Mouse (Mus musculus): ENCODE data around the gene Trim67. TPM values are rescaled to one million over a fixed set of nuclear protein-coding genes. Genes with fewer than 3 reads are reported as not detected.

Trim67 gene
- polyA plus RNA-seq, 1 experiment from 2014 or later = 31.9 TPM

DNA sequence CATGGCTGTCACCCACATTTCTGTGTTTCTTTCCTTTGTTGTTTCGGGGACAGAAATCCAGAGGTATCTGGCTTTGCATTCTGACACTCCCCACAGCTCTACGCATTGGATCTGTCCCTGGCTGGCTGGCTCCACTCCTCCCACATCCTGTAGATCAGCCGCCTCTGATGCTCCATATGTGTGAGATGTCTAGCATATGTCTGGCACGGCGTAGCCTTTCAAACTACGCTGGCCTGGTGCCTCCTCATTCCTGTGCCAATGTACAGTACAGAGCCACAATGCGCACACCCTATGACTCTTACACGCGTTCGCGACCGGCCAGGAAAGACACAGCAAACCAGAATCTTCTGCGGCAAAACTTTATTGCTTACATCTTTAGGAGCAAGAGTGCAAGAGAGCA, 8.3 kb upstream of the Trim67 start:
- no peak overlapping the region for H3K27ac ChIP-seq (replicated peaks; ENCODE audit: low read depth, low read length)
- no peaks in the 10 kb centered on the region for H3K36me3 ChIP-seq (ENCODE audit: control insufficient read depth, insufficient read depth, low read length)
- H3K9ac ChIP-seq (replicated peaks; ENCODE audit: low read length) = no peak overlapping the region
- no peak overlapping the region for H3K4me2 ChIP-seq (ENCODE audit: low read length)
- 91% methylated on average over 13 of the region's 13 CpGs for WGBS
- no peak overlapping the region for H3K4me3 ChIP-seq (replicated peaks; ENCODE audit: low read depth, low read length)
- H3K4me1 ChIP-seq (ENCODE audit: control insufficient read depth, insufficient read depth, low read length) = peaks cover 10% of the 10 kb centered on the region; the same call in 1 of the 2 replicates
- 0 out of 2 replicates have a peak, but pooled peaks cover 3% of the 10 kb centered on the region for H3K27me3 ChIP-seq (ENCODE audit: control insufficient read depth, insufficient read depth, low read length)
- no peak for DNase-seq
- no peaks in the 10 kb centered on the region for H3K9me3 ChIP-seq (ENCODE audit: control insufficient read depth, low read length)
- ATAC-seq (ENCODE audit: low FRiP score, low TSS enrichment) = no peak

GRCm38 (mm10) chr8:124790676-124791075, 2.2 kb upstream of the Trim67 start:
- no peaks in the 10 kb centered on the region for H3K9me3 ChIP-seq (ENCODE audit: control insufficient read depth, low read length)
- H3K9ac ChIP-seq (replicated peaks; ENCODE audit: low read length) = no peak overlapping the region
- no peak overlapping the region for H3K4me3 ChIP-seq (replicated peaks; ENCODE audit: low read depth, low read length)
- H3K27ac ChIP-seq (replicated peaks; ENCODE audit: low read depth, low read length) = no peak overlapping the region
- ATAC-seq (ENCODE audit: low FRiP score, low TSS enrichment) = no peak
- peaks cover 21% of the 10 kb centered on the region for H3K4me1 ChIP-seq (ENCODE audit: control insufficient read depth, insufficient read depth, low read length)
- no peak for DNase-seq
- H3K36me3 ChIP-seq (ENCODE audit: control insufficient read depth, insufficient read depth, low read length) = no peaks in the 10 kb centered on the region
- H3K27me3 ChIP-seq (ENCODE audit: control insufficient read depth, insufficient read depth, low read length) = peaks cover 12% of the 10 kb centered on the region; the same call in 1 of the 2 replicates
- no peak overlapping the region for H3K4me2 ChIP-seq (ENCODE audit: low read length)
- WGBS = 83% methylated on average over 4 of the region's 4 CpGs

DNA sequence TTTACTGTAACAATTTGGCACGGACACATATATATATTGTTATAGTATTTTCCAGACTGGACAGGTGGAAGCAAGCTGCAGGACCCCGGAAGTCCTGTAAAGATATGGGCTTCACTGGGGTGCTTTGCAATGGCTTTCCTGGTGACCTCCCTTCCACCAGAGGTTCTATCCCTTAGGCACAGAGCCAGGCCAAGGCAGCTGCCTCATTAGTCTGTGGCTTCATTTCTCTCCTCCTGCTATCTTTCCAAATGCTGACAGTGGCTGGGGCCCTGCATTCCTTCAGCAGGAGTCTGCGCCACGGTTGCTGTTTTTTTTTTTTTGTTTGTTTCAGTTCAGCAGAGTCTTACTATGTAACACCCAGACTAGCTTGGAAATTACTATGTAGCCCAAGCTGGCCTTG, 1.1 kb upstream of the Trim67 start:
- Histone ChIP-seq H3K4me1 (ENCODE audit: control insufficient read depth, insufficient read depth, low read length) (peaks cover 32% of the 10 kb centered on the region), H3K9me3 (ENCODE audit: control insufficient read depth, low read length) (no peaks in the 10 kb centered on the region), H3K27ac (replicated peaks; ENCODE audit: low read depth, low read length) (peak overlapping the region; percentile 97), H3K4me3 (replicated peaks; ENCODE audit: low read depth, low read length) (peak overlapping the region; percentile 83), H3K9ac (replicated peaks; ENCODE audit: low read length) (peak overlapping the region; percentile 84), H3K4me2 (ENCODE audit: low read length) (peak overlapping the region; percentile 68), H3K27me3 (ENCODE audit: control insufficient read depth, insufficient read depth, low read length) (peaks cover 17% of the 10 kb centered on the region; the same call in 1 of the 2 replicates), H3K36me3 (ENCODE audit: control insufficient read depth, insufficient read depth, low read length) (no peaks in the 10 kb centered on the region)
- ATAC-seq (ENCODE audit: low FRiP score, low TSS enrichment) (no peak), DNase-seq (no peak)
- 31% methylated on average over 4 of the region's 4 CpGs for WGBS

- Histone ChIP-seq H3K27me3 (ENCODE audit: control insufficient read depth, insufficient read depth, low read length) (peaks cover 17% of the 10 kb centered on the region; the same call in 1 of the 2 replicates), H3K9ac (replicated peaks; ENCODE audit: low read length) (peak overlapping the region; percentile 84), H3K27ac (replicated peaks; ENCODE audit: low read depth, low read length) (peak overlapping the region; percentile 97), H3K4me3 (replicated peaks; ENCODE audit: low read depth, low read length) (peak overlapping the region; percentile 83), H3K36me3 (ENCODE audit: control insufficient read depth, insufficient read depth, low read length) (no peaks in the 10 kb centered on the region), H3K4me1 (ENCODE audit: control insufficient read depth, insufficient read depth, low read length) (peaks cover 36% of the 10 kb centered on the region), H3K9me3 (ENCODE audit: control insufficient read depth, low read length) (no peaks in the 10 kb centered on the region), H3K4me2 (ENCODE audit: low read length) (peak overlapping the region; percentile 68)
- DNase-seq (peak; percentile 82), ATAC-seq (ENCODE audit: low FRiP score, low TSS enrichment) (peak; percentile 35; the same call in 1 of the 2 replicates)
- WGBS = under 1% methylated on average over 32 of the region's 32 CpGs
Observed at GRCm38 (mm10) chr8:124792186-124792585, 706 bp upstream of the Trim67 start.

- no peaks in the 10 kb centered on the region for H3K9me3 ChIP-seq (ENCODE audit: control insufficient read depth, low read length)
- H3K9ac ChIP-seq (replicated peaks; ENCODE audit: low read length) = peak overlapping the region; percentile 84
- H3K4me1 ChIP-seq (ENCODE audit: control insufficient read depth, insufficient read depth, low read length) = peaks cover 41% of the 10 kb centered on the region
- H3K36me3 ChIP-seq (ENCODE audit: control insufficient read depth, insufficient read depth, low read length) = no peaks in the 10 kb centered on the region
- peak overlapping the region; percentile 97 for H3K27ac ChIP-seq (replicated peaks; ENCODE audit: low read depth, low read length)
- WGBS = under 1% methylated on average over 47 of the region's 51 CpGs
- H3K4me2 ChIP-seq (ENCODE audit: low read length) = peak overlapping the region; percentile 68
- peak; percentile 80 for ATAC-seq (ENCODE audit: low FRiP score, low TSS enrichment)
- H3K27me3 ChIP-seq (ENCODE audit: control insufficient read depth, insufficient read depth, low read length) = peaks cover 17% of the 10 kb centered on the region; the same call in 1 of the 2 replicates
- H3K4me3 ChIP-seq (replicated peaks; ENCODE audit: low read depth, low read length) = peak overlapping the region; percentile 83
- DNase-seq = peak; percentile 87
Observed at GRCm38 (mm10) chr8:124793172-124793651, 320 bp downstream of the Trim67 start.

DNA sequence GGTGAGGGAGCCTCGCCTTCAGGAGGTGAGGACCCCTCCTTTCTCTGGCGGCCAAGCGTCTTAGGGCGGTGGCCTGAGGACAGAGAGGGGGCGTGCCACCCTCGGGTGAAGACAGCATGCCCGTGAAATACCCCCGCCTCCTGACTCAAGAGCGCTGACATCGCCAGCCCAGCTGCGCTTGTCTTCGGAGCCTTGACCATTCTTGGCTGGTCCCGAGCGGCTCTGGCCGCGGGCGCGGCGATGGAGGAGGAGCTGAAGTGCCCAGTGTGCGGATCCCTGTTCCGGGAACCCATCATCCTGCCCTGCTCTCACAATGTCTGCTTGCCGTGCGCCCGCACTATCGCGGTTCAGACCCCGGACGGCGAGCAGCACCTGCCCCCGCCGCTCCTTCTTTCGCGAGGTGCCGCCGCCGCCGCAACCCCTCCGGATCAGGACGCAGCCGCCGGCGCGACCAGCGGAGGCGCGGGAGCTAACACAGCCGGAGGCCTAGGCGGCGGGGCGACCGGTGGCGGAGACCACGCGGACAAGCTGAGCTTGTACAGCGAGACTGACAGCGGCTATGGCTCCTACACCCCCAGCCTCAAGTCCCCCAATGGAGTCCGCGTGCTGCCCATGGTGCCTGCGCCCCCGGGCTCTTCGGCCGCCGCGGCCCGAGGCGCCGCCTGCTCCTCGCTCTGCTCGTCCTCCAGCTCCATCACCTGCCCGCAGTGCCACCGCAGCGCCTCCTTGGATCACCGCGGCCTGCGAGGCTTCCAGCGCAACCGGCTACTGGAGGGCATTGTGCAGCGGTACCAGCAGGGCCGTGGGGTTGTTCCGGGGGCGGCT, 981 bp downstream of the Trim67 start:
- under 1% methylated on average over 71 of the region's 81 CpGs for WGBS
- peaks cover 41% of the 10 kb centered on the region for H3K4me1 ChIP-seq (ENCODE audit: control insufficient read depth, insufficient read depth, low read length)

DNA sequence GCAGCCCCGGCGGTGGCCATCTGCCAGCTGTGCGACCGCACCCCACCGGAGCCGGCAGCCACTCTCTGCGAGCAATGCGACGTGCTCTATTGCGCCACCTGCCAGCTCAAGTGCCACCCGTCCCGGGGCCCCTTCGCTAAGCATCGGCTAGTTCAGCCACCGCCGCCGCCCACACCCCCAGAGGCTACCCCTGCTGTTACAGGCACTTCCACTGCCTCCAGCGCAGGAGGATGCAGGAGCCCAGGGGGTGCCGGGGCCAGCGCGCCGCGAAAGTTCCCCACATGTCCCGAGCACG, 1.5 kb downstream of the Trim67 start:
- WGBS = under 1% methylated on average over 25 of the region's 25 CpGs
- H3K9me3 ChIP-seq (ENCODE audit: control insufficient read depth, low read length) = no peaks in the 10 kb centered on the region
- H3K27me3 ChIP-seq (ENCODE audit: control insufficient read depth, insufficient read depth, low read length) = peaks cover 14% of the 10 kb centered on the region; the same call in 1 of the 2 replicates
- ATAC-seq (ENCODE audit: low FRiP score, low TSS enrichment) (peak; percentile 21), DNase-seq (peak; percentile 91)
- H3K27ac ChIP-seq (replicated peaks; ENCODE audit: low read depth, low read length) = peak overlapping the region; percentile 97
- H3K4me3 ChIP-seq (replicated peaks; ENCODE audit: low read depth, low read length) = peak overlapping the region; percentile 83
- peaks cover 41% of the 10 kb centered on the region for H3K4me1 ChIP-seq (ENCODE audit: control insufficient read depth, insufficient read depth, low read length)
- H3K36me3 ChIP-seq (ENCODE audit: control insufficient read depth, insufficient read depth, low read length) = no peaks in the 10 kb centered on the region
- peak overlapping the region; percentile 68 for H3K4me2 ChIP-seq (ENCODE audit: low read length)
- H3K9ac ChIP-seq (replicated peaks; ENCODE audit: low read length) = peak overlapping the region; percentile 84

More for the DNA sequence above, 981 bp downstream of the Trim67 start:
- peak overlapping the region; percentile 97 for H3K27ac ChIP-seq (replicated peaks; ENCODE audit: low read depth, low read length)
- H3K36me3 ChIP-seq (ENCODE audit: control insufficient read depth, insufficient read depth, low read length) = no peaks in the 10 kb centered on the region
- H3K9ac ChIP-seq (replicated peaks; ENCODE audit: low read length) = peak overlapping the region; percentile 84
- peak overlapping the region; percentile 68 for H3K4me2 ChIP-seq (ENCODE audit: low read length)
- no peaks in the 10 kb centered on the region for H3K9me3 ChIP-seq (ENCODE audit: control insufficient read depth, low read length)
- H3K4me3 ChIP-seq (replicated peaks; ENCODE audit: low read depth, low read length) = peak overlapping the region; percentile 83
- ATAC-seq (ENCODE audit: low FRiP score, low TSS enrichment) (peak; percentile 12), DNase-seq (peak; percentile 73)
- H3K27me3 ChIP-seq (ENCODE audit: control insufficient read depth, insufficient read depth, low read length) = peaks cover 14% of the 10 kb centered on the region; the same call in 1 of the 2 replicates

DNA sequence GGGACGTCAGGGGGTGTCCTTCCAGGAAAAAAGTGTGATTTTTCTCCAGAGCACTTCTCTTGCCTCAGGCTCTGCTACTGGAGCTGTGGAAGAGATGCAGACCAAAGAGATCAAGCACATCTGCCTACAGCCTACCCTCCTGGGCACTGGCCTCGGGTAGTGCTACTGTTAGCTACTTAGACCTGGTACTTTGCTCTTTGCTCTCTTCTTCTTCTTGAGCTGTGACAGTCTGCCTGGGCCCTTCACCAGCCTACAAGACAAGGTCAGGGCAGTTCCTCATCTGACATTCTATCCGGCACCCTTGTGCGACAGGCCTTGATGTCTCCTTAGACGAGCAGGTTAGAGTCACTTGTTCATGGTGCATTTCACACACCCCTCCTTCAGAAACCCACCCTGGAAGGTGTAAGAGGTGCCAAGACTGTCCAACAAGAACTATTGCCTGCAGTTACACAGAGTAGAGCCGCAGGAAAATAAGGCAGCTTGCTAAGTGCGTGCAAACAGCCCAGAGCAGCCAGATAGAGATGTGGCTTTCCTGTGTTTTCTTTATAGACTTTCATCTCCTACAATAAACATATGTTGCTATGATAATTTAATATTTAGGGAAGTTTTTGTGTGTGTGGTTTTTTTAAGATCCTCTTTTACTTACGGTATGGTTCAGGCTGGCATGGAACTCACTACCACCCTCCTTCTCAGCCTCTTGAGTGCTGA, 3.0 kb downstream of the Trim67 start:
- H3K9ac ChIP-seq (replicated peaks; ENCODE audit: low read length) = peak overlapping the region; percentile 84; the same call in 1 of the 2 replicates
- DNase-seq (no peak), ATAC-seq (ENCODE audit: low FRiP score, low TSS enrichment) (no peak)
- 74% methylated on average over 8 of the region's 8 CpGs for WGBS
- no peaks in the 10 kb centered on the region for H3K9me3 ChIP-seq (ENCODE audit: control insufficient read depth, low read length)
- H3K4me2 ChIP-seq (ENCODE audit: low read length) = peak overlapping the region; percentile 68
- H3K27me3 ChIP-seq (ENCODE audit: control insufficient read depth, insufficient read depth, low read length) = peaks cover 11% of the 10 kb centered on the region; the same call in 1 of the 2 replicates
- H3K27ac ChIP-seq (replicated peaks; ENCODE audit: low read depth, low read length) = no peak overlapping the region
- H3K4me1 ChIP-seq (ENCODE audit: control insufficient read depth, insufficient read depth, low read length) = peaks cover 41% of the 10 kb centered on the region
- H3K36me3 ChIP-seq (ENCODE audit: control insufficient read depth, insufficient read depth, low read length) = no peaks in the 10 kb centered on the region
- peak overlapping the region; percentile 83 for H3K4me3 ChIP-seq (replicated peaks; ENCODE audit: low read depth, low read length)

Data from midbrain, embryonic 14.5 days (tissue).